Mouse (Mus musculus) urinary bladder, postnatal 0 days (tissue): ENCODE results near the gene Olfr1055. TPM values are rescaled to one million over a fixed set of nuclear protein-coding genes. Genes with fewer than 3 reads are reported as not detected.

ENCODE experiments used
- polyA plus RNA-seq: library from polyadenylated mRNA; unstranded; fragments of >200 nt; fragmentation: Nextera tagmentation; extraction: Ambion mirVana; gene quantifications from 2 replicates; pipeline ENCODE4 v1.2.1, GENCODE M21; 2015

Olfr1055 gene
- polyA plus RNA-seq, result not detected in 2 replicates

DNA sequence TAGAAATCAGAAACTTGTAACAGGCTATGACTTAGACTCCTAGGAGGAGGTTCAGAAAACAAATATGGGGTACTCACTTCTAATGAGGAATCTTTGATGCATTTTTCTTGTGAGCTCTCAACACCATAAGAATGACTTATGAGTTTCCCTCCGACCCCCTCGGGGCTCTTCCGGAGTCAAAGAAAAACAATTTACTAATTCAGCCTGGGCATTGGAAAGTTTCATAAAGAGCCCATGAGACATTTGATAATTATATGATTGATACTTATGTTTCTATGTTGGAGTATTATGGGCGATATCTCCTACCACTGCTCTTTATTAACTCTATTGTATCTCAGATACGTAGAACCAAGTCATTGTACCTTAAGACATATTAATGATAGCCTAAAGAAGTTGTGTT lies at the start of gene Olfr1055:
Gene Olfr1055, minus strand, starts transcription at position 101 of the 400 bp plus-strand sequence.

DNA sequence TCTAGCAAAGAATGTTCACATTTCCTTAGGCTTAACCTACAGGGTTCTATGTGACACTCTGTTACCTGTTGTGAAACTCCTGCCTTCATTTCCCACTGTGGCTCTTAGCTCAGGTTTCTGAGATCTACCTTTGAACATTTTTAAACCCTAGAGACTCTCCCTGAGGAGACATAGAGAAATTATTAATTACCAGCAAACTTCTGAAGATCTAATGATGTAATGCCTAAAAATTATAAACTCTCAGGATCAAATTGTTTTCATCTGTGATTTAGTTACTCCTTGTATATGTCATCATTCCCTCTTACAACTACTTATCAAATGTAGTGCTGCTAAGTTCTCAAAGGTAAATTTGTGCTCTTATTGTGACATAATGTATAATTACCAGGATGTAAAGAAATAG lies 38.4 kb upstream of the Olfr1055 start, which contains the start of gene Olfr1058:
Gene Olfr1058, minus strand, starts transcription at position 101 of the 400 bp plus-strand sequence.

DNA sequence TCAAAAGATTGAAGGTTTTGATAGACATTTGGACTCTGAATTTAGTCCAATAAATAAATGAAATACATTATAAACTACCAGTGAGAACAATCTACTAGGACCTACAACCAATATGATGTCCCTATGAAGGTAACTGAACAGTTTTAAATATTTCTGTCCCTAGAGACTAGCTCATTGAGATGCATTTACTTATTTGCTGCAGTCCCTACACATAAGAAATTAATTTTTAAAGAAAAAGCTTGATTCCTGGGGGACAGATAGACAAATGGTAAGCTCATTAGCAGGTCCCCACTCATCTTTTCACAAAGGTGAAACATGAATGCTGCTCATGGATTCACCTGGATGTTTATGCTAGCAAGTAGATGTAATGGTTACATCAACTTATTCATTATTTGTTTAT lies 28.2 kb upstream of the Olfr1055 start, which contains the start of gene Olfr1057:
Gene Olfr1057, minus strand, starts transcription at position 101 of the 400 bp plus-strand sequence.

DNA sequence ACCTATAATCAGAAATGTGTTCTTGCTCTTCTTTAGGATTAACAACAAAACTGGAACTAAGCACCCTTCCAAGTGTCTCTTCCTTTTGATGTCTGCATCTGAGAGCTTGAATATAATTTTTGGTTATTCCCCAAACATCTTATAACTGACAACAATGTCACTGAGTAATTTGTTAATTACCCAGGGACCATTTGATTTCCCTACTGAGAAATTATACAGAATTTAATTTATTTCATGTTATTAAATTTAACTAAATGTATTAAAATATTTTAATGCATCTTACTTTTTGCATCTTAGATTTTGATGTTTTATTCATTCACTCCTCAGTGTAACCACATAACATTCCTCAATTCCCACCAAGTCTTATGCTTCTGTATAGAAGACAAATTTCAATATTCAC lies 12.3 kb upstream of the Olfr1055 start, which contains the start of gene Olfr1056:
Gene Olfr1056, minus strand, starts transcription at position 101 of the 400 bp plus-strand sequence.

DNA sequence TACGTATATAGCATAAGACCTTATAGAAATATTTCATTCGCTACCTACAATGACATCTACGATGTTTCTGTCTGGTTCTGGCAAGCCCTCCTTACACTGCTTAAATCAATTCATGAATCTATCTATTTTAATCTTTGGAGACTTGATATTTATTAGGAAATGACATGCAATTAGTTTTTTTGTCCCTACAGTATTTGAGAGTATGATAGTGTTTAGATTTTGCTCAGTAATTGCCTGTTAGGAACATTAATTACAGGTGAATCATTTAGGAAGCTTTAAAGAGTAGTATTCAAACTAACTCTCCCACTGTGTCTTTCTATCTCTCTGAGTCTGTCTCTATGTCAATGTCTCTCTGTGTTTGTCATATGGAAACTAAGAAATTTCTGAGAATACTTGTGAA lies 14.8 kb downstream of the Olfr1055 start, which contains the start of gene Olfr1054:
Gene Olfr1054, minus strand, starts transcription at position 101 of the 400 bp plus-strand sequence.

DNA sequence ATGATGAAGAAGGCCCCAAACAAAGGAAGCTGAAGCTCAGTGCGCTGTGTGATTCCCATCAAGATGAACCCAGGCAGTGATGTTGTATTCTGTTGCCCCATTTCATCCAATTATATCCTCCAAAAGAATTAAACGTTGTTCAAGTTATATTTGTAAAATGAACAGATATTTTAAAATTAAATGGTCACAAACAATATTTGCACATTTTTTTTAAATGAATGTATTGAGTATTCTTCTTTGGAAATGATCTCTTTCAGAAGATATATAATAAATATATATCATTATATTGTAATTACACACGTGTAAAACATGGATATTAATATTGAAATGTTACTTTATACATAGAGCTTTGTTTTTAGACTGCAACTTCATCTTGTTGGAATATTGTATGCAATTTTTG lies 34.9 kb downstream of the Olfr1055 start, which contains the start of gene Olfr1053:
Gene Olfr1053, minus strand, starts transcription at position 101 of the 400 bp plus-strand sequence.

Other genes starting within 250 kb of the Olfr1055 start
- gene Olfr1039, start 214.4 kb downstream of the Olfr1055 start, polyA plus RNA-seq, result not detected in 2 replicates
- not detected in 2 replicates for gene Olfr1040, start 203.6 kb downstream of the Olfr1055 start, polyA plus RNA-seq
- gene Olfr1042, start 188.4 kb downstream of the Olfr1055 start, polyA plus RNA-seq, result not detected in 2 replicates
- gene Olfr1043, start 182.8 kb downstream of the Olfr1055 start, polyA plus RNA-seq, result not detected in 2 replicates
- gene Olfr1044, start 172.5 kb downstream of the Olfr1055 start, polyA plus RNA-seq, result not detected in 2 replicates
- gene Olfr52, start 164.6 kb downstream of the Olfr1055 start, polyA plus RNA-seq, result not detected in 2 replicates
- not detected in 2 replicates for gene Olfr1045, start 147.3 kb downstream of the Olfr1055 start, polyA plus RNA-seq
- gene Olfr1046, start 131.0 kb downstream of the Olfr1055 start, polyA plus RNA-seq, result not detected in 2 replicates
- gene Olfr1047, start 118.9 kb downstream of the Olfr1055 start, polyA plus RNA-seq, result not detected in 2 replicates
- gene Olfr1048, start 110.0 kb downstream of the Olfr1055 start, polyA plus RNA-seq, result not detected in 2 replicates
- not detected in 2 replicates for gene Olfr1049, start 92.0 kb downstream of the Olfr1055 start, polyA plus RNA-seq
- not detected in 2 replicates for gene Olfr1051, start 71.2 kb downstream of the Olfr1055 start, polyA plus RNA-seq
- gene Olfr1052, start 57.8 kb downstream of the Olfr1055 start, polyA plus RNA-seq, result not detected in 2 replicates
- not detected in 2 replicates for gene Olfr1053, start 35.0 kb downstream of the Olfr1055 start, polyA plus RNA-seq
- not detected in 2 replicates for gene Olfr1054, start 14.9 kb downstream of the Olfr1055 start, polyA plus RNA-seq
- gene Olfr1056, start 12.2 kb upstream of the Olfr1055 start, polyA plus RNA-seq, result not detected in 2 replicates
- not detected in 2 replicates for gene Olfr1057, start 28.1 kb upstream of the Olfr1055 start, polyA plus RNA-seq
- not detected in 2 replicates for gene Olfr1058, start 38.3 kb upstream of the Olfr1055 start, polyA plus RNA-seq
- not detected in 2 replicates for gene Olfr1061, start 63.8 kb upstream of the Olfr1055 start, polyA plus RNA-seq
- not detected in 2 replicates for gene Olfr1062, start 76.5 kb upstream of the Olfr1055 start, polyA plus RNA-seq
- not detected in 2 replicates for gene Olfr1065, start 100.3 kb upstream of the Olfr1055 start, polyA plus RNA-seq
- not detected in 2 replicates for gene Olfr1066, start 106.0 kb upstream of the Olfr1055 start, polyA plus RNA-seq
- gene Olfr228, start 137.1 kb upstream of the Olfr1055 start, polyA plus RNA-seq, result not detected in 2 replicates
- gene Olfr1076, start 158.2 kb upstream of the Olfr1055 start, polyA plus RNA-seq, result not detected in 2 replicates
- gene Olfr1079, start 192.2 kb upstream of the Olfr1055 start, polyA plus RNA-seq, result not detected in 2 replicates
- not detected in 2 replicates for gene Olfr1080, start 208.0 kb upstream of the Olfr1055 start, polyA plus RNA-seq
- not detected in 2 replicates for gene Olfr1082, start 248.7 kb upstream of the Olfr1055 start, polyA plus RNA-seq